Mouse (Mus musculus): ENCODE measurements around the gene Dennd5a. TPM values are rescaled to one million over a fixed set of nuclear protein-coding genes. Genes with fewer than 3 reads are reported as not detected.
"Not testable (repeated sequence)": the region's sequence is repeated elsewhere in the genome, so short reads cannot be mapped to it uniquely, and the experiment has no call there.

Gene Dennd5a
- polyA plus RNA-seq, 1 experiment from 2014 or later, result 50.3 TPM

DNA sequence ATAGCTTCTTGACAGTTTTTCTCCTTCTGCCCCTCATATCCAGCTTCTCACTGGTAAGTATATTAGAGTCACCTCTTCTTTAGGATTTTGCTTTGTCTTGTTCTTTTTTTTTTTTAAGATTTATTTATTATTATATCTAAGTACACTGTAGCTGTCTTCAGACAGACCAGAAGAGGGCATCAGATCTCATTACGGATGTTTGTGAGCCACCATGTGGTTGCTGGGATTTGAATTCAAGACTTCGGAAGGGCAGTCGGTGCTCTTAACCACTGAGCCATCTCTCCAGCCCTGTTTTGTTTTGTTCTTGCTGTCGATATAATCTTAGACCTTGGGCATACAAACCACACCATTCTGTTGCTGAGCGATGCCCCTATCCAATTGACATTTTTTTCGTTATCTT lies 26.5 kb upstream of the Dennd5a start, which contains the start of gene Tmem41b:
Tmem41b (minus strand) TSS at position 155 of the 400 bp plus-strand sequence.
- H3K9ac ChIP-seq, result peak within 1 kb of the TSS; percentile 89
- H3K36me3 ChIP-seq; H3K4me1 ChIP-seq (replicated peaks); ATAC-seq (ENCODE audit: insufficient number of reproducible peaks, low FRiP score); H3K27me3 ChIP-seq (replicated peaks); H3K9me3 ChIP-seq (replicated peaks): not testable (repeated sequence)
- H3K4me2 ChIP-seq, result peak within 1 kb of the TSS; percentile 82
- 34% methylated on average over 6 of the region's 6 CpGs for WGBS
- peak within 1 kb of the TSS; percentile 78 for H3K27ac ChIP-seq (ENCODE audit: poor library complexity, severe bottlenecking)
- peak within 1 kb of the TSS; percentile 81 for H3K4me3 ChIP-seq

DNA sequence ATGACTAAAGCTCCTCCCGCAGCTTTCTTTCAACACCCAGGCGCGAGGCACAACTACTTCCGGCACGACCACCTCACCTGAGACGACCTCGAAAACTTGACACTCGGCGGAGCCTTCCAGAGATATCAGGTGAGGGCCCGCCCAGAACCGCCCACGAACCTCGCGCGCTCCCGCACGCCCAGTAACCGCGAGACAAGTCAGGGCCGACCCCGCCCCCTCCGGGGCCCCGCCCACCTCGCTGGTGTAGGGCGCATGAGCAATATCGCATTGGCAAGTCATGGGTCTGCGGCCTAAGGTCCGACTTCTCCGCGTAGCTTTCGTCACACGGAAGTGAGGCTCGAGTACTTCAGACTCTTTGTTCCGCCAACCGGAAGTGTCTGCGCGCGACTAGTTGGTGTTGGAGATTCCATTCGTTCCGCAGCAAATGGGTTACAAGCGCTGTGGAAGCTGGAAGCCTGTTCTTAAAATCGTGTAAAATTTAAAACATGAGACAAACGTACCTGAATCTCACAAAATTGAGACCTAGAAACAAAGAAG lies 25.9 kb upstream of the Dennd5a start:
- peak; percentile 100 for ATAC-seq (ENCODE audit: insufficient number of reproducible peaks, low FRiP score)
- Histone ChIP-seq H3K9ac (peak overlapping the region; percentile 89), H3K36me3 (peaks cover 13% of the 10 kb centered on the region), H3K27me3 (replicated peaks) (no peaks in the 10 kb centered on the region), H3K27ac (ENCODE audit: poor library complexity, severe bottlenecking) (peak overlapping the region; percentile 78), H3K4me3 (peak overlapping the region; percentile 81), H3K4me2 (peak overlapping the region; percentile 82), H3K4me1 (replicated peaks) (peaks cover 9% of the 10 kb centered on the region; the same call in 1 of the 2 replicates), H3K9me3 (replicated peaks) (no peaks in the 10 kb centered on the region)
- under 1% methylated on average over 43 of the region's 43 CpGs for WGBS

DNA sequence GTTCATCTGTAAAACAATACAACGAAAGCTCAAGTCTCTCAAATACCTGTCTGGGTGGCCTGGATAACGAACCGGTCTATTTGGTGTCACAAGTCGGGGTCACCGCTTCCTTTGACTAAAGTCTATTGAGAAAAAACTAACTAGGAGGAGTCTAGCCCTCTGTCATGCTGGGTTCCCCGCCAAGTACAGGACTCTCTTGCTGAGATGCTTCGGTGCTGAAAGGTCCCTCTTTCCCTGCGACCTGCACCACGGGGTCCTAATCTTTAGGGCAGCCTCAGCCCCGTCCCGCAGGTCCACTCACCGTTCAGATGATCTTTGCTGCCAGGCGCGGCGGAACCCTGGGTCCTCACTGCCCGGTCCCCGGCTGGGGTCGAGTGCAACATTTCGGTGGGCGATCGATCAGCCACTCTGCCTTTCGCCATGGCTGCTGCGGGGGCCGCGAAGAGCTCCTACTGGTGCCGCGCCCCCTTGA lies 25.4 kb upstream of the Dennd5a start:
- H3K4me1 ChIP-seq (replicated peaks), result peaks cover 9% of the 10 kb centered on the region; the same call in 1 of the 2 replicates
- H3K27me3 ChIP-seq (replicated peaks), result no peaks in the 10 kb centered on the region
- ATAC-seq (ENCODE audit: insufficient number of reproducible peaks, low FRiP score), result peak; percentile 51
- H3K27ac ChIP-seq (ENCODE audit: poor library complexity, severe bottlenecking), result peak overlapping the region; percentile 78
- peaks cover 14% of the 10 kb centered on the region for H3K36me3 ChIP-seq
- peak overlapping the region; percentile 89 for H3K9ac ChIP-seq
- H3K4me2 ChIP-seq, result peak overlapping the region; percentile 82
- WGBS, result under 1% methylated on average over 27 of the region's 27 CpGs
- H3K9me3 ChIP-seq (replicated peaks), result no peaks in the 10 kb centered on the region
- peak overlapping the region; percentile 81 for H3K4me3 ChIP-seq

DNA sequence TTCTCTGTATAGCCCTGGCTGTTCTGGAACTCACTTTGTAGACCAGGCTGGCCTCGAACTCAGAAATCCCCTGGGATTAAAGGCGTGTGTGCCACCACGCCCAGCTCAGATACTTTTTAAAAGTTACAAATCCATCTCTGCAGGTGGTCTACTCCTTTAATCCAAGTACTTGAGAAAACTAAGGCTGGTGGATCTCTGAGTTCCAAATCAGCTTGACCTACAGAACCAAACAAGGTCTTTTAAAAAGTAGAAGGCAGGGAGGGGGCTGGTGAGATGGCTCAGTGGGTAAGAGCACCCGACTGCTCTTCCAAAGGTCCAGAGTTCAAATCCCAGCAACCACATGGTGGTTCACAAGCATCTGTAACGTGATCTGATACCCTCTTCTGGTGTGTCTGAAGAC lies 24.3 kb upstream of the Dennd5a start:
- Histone ChIP-seq H3K4me2 (peak overlapping the region; percentile 82; the same call in 1 of the 2 replicates), H3K36me3 (peaks cover 24% of the 10 kb centered on the region)
- 81% methylated on average over 5 of the region's 5 CpGs for WGBS
- ATAC-seq (ENCODE audit: insufficient number of reproducible peaks, low FRiP score); H3K4me3 ChIP-seq; H3K27ac ChIP-seq (ENCODE audit: poor library complexity, severe bottlenecking); H3K27me3 ChIP-seq (replicated peaks); H3K9ac ChIP-seq; H3K9me3 ChIP-seq (replicated peaks); H3K4me1 ChIP-seq (replicated peaks): not testable (repeated sequence)

DNA sequence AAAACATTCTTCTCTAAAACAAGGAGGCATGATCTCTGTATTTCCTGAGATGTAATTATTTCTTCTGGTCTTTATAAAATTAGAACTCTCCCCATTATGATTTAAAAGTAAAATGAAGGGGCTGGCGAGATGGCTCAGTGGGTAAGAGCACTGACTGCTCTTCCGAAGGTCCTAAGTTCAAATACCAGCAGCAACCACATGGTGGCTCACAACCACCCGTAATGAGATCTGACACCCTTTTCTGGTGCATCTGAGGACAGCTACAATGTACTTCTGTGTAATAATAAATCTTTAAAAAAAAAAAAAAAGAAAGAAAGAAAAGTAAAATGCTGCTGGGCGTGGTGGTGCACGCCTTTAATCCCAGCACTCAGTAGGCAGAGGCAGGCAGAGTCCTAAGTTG lies 16.9 kb upstream of the Dennd5a start:
- not testable (repeated sequence) for H3K27me3 ChIP-seq (replicated peaks); H3K4me2 ChIP-seq; H3K9me3 ChIP-seq (replicated peaks); H3K4me1 ChIP-seq (replicated peaks); ATAC-seq (ENCODE audit: insufficient number of reproducible peaks, low FRiP score); H3K4me3 ChIP-seq; H3K27ac ChIP-seq (ENCODE audit: poor library complexity, severe bottlenecking); H3K9ac ChIP-seq
- WGBS, result 63% methylated on average over 5 of the region's 5 CpGs
- H3K36me3 ChIP-seq, result peaks cover 60% of the 10 kb centered on the region

DNA sequence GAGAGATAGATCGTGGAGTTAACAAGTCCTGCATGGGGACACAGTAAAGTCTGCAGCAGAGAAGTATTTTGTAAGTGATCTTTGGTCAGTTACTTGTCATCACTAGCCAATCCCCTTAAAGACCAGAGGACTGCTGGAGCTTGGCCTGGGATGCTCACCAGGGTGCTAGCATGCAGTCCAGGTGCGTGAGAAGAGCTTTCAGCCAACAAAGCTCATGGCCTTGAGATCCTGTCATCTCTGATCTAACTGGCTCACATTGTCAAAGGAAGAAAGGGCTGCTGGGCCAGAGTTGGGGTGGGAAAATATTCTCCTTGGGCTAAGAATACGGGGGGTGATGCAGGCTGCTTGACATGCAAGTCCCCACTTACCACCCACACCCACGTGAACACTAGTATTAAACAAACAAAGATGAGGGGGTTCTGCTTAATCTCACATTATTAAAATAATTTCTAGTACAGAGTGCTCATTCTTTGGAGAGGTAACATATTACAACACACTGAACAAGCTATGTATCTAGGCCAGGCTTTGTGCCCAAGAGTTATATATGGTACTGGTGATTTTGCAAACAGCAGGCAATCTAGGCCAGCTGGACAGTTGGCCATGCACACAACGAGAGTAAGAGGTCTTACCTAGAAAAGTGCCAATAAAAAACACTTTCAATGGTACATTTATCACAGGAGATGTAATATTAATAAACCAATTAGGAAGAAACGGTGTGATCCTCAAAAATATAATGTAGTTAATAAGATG lies 15.9 kb upstream of the Dennd5a start:
- Histone ChIP-seq H3K36me3 (peaks cover 54% of the 10 kb centered on the region), H3K4me3 (no peak overlapping the region), H3K27ac (ENCODE audit: poor library complexity, severe bottlenecking) (no peak overlapping the region), H3K4me2 (no peak overlapping the region), H3K9me3 (replicated peaks) (no peaks in the 10 kb centered on the region), H3K9ac (no peak overlapping the region), H3K4me1 (replicated peaks) (no peaks in the 10 kb centered on the region), H3K27me3 (replicated peaks) (no peaks in the 10 kb centered on the region)
- WGBS, result 93% methylated on average over 6 of the region's 6 CpGs
- ATAC-seq (ENCODE audit: insufficient number of reproducible peaks, low FRiP score), result no peak

DNA sequence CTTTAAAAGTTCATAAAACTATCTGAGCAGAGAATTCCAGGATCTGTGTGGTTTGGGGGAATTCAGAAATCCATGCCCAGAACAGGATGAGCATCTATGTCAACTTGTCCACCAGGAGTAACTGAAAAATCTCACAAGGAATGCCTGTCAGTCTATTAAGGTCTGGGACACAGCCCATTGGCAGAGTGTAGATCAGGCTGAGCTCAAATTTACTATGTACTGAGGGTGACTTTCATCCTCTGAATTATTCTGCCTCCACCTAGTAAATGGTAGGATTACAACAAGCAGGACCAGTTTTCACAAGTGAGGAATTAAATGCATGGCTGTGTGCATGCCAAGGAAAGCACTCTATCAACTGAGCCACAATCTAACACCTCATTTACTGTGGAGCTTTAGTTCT lies 9.3 kb upstream of the Dennd5a start:
- H3K9me3 ChIP-seq (replicated peaks), result no peaks in the 10 kb centered on the region
- H3K27me3 ChIP-seq (replicated peaks), result no peaks in the 10 kb centered on the region
- no peak overlapping the region for H3K9ac ChIP-seq
- H3K4me2 ChIP-seq, result no peak overlapping the region
- ATAC-seq (ENCODE audit: insufficient number of reproducible peaks, low FRiP score), result no peak
- H3K4me1 ChIP-seq (replicated peaks), result peaks cover 18% of the 10 kb centered on the region
- no peak overlapping the region for H3K4me3 ChIP-seq
- peaks cover 9% of the 10 kb centered on the region for H3K36me3 ChIP-seq
- H3K27ac ChIP-seq (ENCODE audit: poor library complexity, severe bottlenecking), result peak overlapping the region; percentile 51

DNA sequence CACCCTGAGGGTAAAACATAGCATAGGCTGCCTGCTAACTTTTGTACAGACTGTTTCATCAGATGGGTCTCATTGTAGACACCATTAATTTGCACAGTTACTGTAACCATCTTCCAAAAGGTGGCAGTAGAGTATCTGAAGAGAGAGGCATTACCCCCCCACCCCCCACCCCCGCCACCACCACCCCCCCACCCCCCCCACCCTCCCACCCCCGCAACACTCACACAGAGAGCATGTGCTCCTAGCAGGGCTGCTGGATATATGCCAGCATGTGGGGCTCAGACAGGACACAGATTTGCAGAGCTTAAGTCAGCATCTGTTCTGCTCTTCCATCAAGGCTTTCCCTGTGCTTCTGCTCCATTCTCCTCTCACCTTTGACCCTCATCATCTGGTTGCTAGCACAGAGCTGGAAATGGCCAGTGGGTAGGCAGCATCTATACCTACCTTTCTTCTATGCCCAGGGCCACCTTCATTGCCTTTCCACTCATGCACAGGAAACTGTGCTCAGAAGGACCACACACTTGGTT lies 8.7 kb upstream of the Dennd5a start:
- no peak overlapping the region for H3K4me2 ChIP-seq
- 0% methylated on average over 2 of the region's 2 CpGs for WGBS
- H3K9me3 ChIP-seq (replicated peaks), result no peaks in the 10 kb centered on the region
- peak overlapping the region; percentile 51 for H3K27ac ChIP-seq (ENCODE audit: poor library complexity, severe bottlenecking)
- H3K36me3 ChIP-seq, result peaks cover 9% of the 10 kb centered on the region
- H3K4me1 ChIP-seq (replicated peaks), result peaks cover 18% of the 10 kb centered on the region
- no peak overlapping the region for H3K9ac ChIP-seq
- ATAC-seq (ENCODE audit: insufficient number of reproducible peaks, low FRiP score), result peak; percentile 64; the same call in 1 of the 2 replicates
- H3K27me3 ChIP-seq (replicated peaks), result no peaks in the 10 kb centered on the region
- H3K4me3 ChIP-seq, result no peak overlapping the region

DNA sequence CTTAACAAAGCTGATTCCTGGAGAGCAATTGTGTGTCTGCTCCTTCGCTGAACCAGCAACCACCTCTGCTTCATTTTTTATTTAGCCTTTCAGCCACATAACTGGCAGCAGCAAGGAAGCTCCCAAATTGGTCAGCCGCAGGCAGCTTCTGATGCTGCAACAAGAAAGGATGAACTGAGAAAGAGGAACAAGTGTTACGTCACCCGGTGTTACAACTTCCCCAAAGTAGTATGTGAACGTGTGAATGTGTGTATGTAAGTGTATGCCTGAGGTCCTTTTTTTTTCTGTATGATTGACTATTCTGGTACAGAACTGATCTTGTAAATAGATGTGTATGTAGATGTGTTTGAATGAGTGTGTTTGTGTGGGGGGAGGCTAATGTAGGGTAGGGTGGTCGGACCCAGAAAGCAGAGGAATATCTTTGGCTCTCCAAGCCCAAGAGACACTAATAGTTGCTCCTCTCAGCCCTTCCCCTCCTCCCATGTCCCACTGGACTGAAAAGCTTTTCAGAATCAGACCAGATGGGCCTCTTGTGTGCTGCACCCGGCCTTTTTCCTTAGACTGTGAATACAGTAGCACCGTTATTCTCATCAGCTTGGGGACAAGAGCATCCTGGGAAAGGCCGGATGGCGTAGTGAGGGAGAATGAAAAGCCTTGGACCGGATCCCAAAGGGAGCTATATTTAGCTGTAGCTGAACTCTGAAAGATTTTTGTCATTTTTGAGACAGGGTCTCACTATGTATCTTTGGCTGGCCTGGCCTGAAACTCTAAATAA lies 7.7 kb upstream of the Dennd5a start:
- Histone ChIP-seq H3K27ac (ENCODE audit: poor library complexity, severe bottlenecking) (peak overlapping the region; percentile 31; the same call in 1 of the 2 replicates), H3K4me3 (no peak overlapping the region), H3K9me3 (replicated peaks) (no peaks in the 10 kb centered on the region), H3K4me1 (replicated peaks) (peaks cover 18% of the 10 kb centered on the region), H3K4me2 (no peak overlapping the region), H3K36me3 (peaks cover 9% of the 10 kb centered on the region), H3K9ac (0 out of 2 replicates have a peak overlapping the region, but pooled peaks have one; percentile 20), H3K27me3 (replicated peaks) (no peaks in the 10 kb centered on the region)
- ATAC-seq (ENCODE audit: insufficient number of reproducible peaks, low FRiP score), result no peak
- 63% methylated on average over 11 of the region's 11 CpGs for WGBS

DNA sequence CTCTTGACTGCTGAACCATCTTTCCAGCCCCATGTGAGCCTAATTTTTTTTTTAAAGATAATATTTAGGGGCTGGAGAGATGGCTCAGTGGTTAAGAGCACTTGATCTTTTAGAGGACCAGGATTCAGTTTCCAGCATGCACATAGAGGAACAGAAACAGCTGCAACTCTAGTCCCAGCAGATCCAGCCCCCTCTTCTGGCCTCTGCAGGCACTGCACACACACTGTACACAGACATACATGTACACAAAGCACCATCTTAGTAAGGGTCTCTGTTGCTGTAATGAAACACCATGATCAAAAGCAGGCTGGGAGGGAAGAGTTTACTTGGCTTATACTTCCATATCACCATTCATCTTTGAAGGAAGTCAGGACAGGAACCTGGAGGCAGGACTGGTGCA lies 5.4 kb upstream of the Dennd5a start:
- Histone ChIP-seq H3K4me2 (no peak overlapping the region), H3K9ac (no peak overlapping the region), H3K4me3 (no peak overlapping the region), H3K27me3 (replicated peaks) (no peaks in the 10 kb centered on the region), H3K36me3 (no peaks in the 10 kb centered on the region), H3K9me3 (replicated peaks) (no peaks in the 10 kb centered on the region), H3K4me1 (replicated peaks) (peaks cover 21% of the 10 kb centered on the region), H3K27ac (ENCODE audit: poor library complexity, severe bottlenecking) (no peak overlapping the region)
- no peak for ATAC-seq (ENCODE audit: insufficient number of reproducible peaks, low FRiP score)

DNA sequence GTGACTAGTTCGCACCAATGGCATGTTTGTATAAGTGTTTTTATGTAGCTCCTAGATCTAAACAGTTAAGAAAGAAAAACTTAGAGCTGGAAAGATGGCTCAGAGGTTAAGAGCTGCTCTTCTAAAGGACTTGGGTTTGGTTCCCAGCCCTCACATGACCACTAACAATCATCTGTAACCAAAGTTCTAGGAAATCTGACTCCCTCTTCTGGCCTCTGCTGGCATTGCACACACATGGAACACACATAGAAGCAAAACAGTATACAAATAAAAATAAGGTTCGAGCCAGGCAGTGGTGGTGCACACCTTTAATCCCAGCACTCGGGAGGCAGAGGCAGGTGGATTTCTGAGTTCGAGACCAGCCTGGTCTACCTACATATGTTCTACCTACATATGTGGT lies 3.4 kb upstream of the Dennd5a start:
- Histone ChIP-seq H3K4me3 (no peak overlapping the region), H3K9ac (no peak overlapping the region), H3K27me3 (replicated peaks) (no peaks in the 10 kb centered on the region), H3K36me3 (no peaks in the 10 kb centered on the region), H3K4me2 (no peak overlapping the region), H3K9me3 (replicated peaks) (no peaks in the 10 kb centered on the region), H3K27ac (ENCODE audit: poor library complexity, severe bottlenecking) (no peak overlapping the region), H3K4me1 (replicated peaks) (peaks cover 14% of the 10 kb centered on the region)
- ATAC-seq (ENCODE audit: insufficient number of reproducible peaks, low FRiP score), result no peak
- 88% methylated on average over 4 of the region's 4 CpGs for WGBS
